Mouse (Mus musculus) heart, postnatal 0 days (tissue): Measurements from ENCODE around the gene Myo16.

ENCODE experiments used
- CTCF ChIP-seq: IDR thresholded peaks from 2 replicates; pipeline ENCODE4 v1.5.1; 2016; ENCODE audit warnings: antibody characterized with exemption, control low read depth, low read depth
- EP300 ChIP-seq: IDR thresholded peaks from 2 replicates; pipeline ENCODE4 v1.6.1; 2016; ENCODE audit warnings: antibody characterized with exemption, low read depth

GRCm38 (mm10) chr8:10629862-10630261 lies 476.2 kb downstream of the Myo16 start:
- TF ChIP-seq CTCF (no peak), EP300 (no peak)
